Mouse (Mus musculus) layer of hippocampus, adult 8-10 months (tissue): ENCODE results near the gene Calm5. TPM values are rescaled to one million over a fixed set of nuclear protein-coding genes. Genes with fewer than 3 reads are reported as not detected.
A peak's percentile ranks its signal among the peaks of the same experiment; 100 is the strongest.
"Not testable (repeated sequence)": the region's sequence is repeated elsewhere in the genome, so short reads cannot be mapped to it uniquely, and the experiment has no call there.

ENCODE experiments used
- DNase-seq, 2 experiments: peaks; one replicate each; pipeline ENCODE4 v3.0.0; 2022; ENCODE audit warnings: low spot score in 2 of 2
- total RNA-seq, 4 experiments: library from RNA; stranded (reverse); gene quantifications; 2 replicates each; pipeline ENCODE4 v1.2.4; 2022

Calm5 gene
- not detected for total RNA-seq

GRCm38 (mm10) chr13:3853648-3854333 lies at the start of gene Calm5:
Gene Calm5, plus strand, starts transcription at chr13:3854173.
- DNase-seq: not testable (repeated sequence)

- DNase-seq: no peak
These were observed 49.8 kb upstream of the Calm5 start, which contains the start of gene Calml3 for GRCm38 (mm10) chr13:3804186-3804585. Gene Calml3, minus strand, starts transcription at chr13:3804316.

- DNase-seq: no peak
These were observed 48.8 kb upstream of the Calm5 start for GRCm38 (mm10) chr13:3805132-3805531.

GRCm38 (mm10) chr13:3805638-3806037 lies 48.3 kb upstream of the Calm5 start:
- DNase-seq: no peak

GRCm38 (mm10) chr13:3807131-3807827 lies 46.7 kb upstream of the Calm5 start:
- DNase-seq: no peak

- no peak for DNase-seq
These were observed 35.8 kb upstream of the Calm5 start for GRCm38 (mm10) chr13:3818012-3818739.

- no peak for DNase-seq
These were observed 35.3 kb upstream of the Calm5 start for GRCm38 (mm10) chr13:3818740-3819076.

GRCm38 (mm10) chr13:3822105-3822504 lies 31.9 kb upstream of the Calm5 start:
- no peak for DNase-seq

GRCm38 (mm10) chr13:3825726-3826125 lies 28.2 kb upstream of the Calm5 start:
- no peak for DNase-seq

GRCm38 (mm10) chr13:3831546-3831945 lies 22.4 kb upstream of the Calm5 start:
- no peak for DNase-seq

GRCm38 (mm10) chr13:3831994-3832393 lies 22.0 kb upstream of the Calm5 start:
- DNase-seq: no peak

GRCm38 (mm10) chr13:3832450-3832849 lies 21.5 kb upstream of the Calm5 start:
- no peak for DNase-seq

- not testable (repeated sequence) for DNase-seq
These were observed 20.3 kb upstream of the Calm5 start for GRCm38 (mm10) chr13:3833644-3834043.

- not testable (repeated sequence) for DNase-seq
These were observed 16.6 kb upstream of the Calm5 start, which contains the start of gene Calm4 for GRCm38 (mm10) chr13:3837312-3837807. Gene Calm4, plus strand, starts transcription at chr13:3837757.

GRCm38 (mm10) chr13:3840662-3841061 lies 13.3 kb upstream of the Calm5 start:
- not testable (repeated sequence) for DNase-seq

GRCm38 (mm10) chr13:3850330-3850729 lies 3.6 kb upstream of the Calm5 start:
- no peak for DNase-seq

GRCm38 (mm10) chr13:3854856-3855255 lies 883 bp downstream of the Calm5 start:
- no peak for DNase-seq

- DNase-seq: no peak
These were observed 2.3 kb downstream of the Calm5 start for GRCm38 (mm10) chr13:3856252-3856651.

- DNase-seq: no peak
These were observed 7.3 kb downstream of the Calm5 start for GRCm38 (mm10) chr13:3861251-3861650.

GRCm38 (mm10) chr13:3862325-3862724 lies 8.4 kb downstream of the Calm5 start:
- DNase-seq: no peak

GRCm38 (mm10) chr13:3862922-3863580 lies 9.1 kb downstream of the Calm5 start:
- peak in 1 of 2 experiments; percentile 28 for DNase-seq
